Mouse (Mus musculus) stomach, postnatal 0 days (tissue): ENCODE measurements around the gene Dok7. TPM values are rescaled to one million over a fixed set of nuclear protein-coding genes. Genes with fewer than 3 reads are reported as not detected.

ENCODE experiments used
- ATAC-seq: fragments of 200-750 bp; cut with Nextera tagmentation; 2 replicates; pipeline ENCODE4 v1.8.0; 2017; ENCODE audit not compliant: low FRiP score, low TSS enrichment
- DNase-seq: peaks from one replicate; pipeline ENCODE4 v3.0.0-alpha.2; 2016; ENCODE audit warnings: low spot score
- H3K27ac ChIP-seq: fragments of 300-500 bp; sonication (generic); replicated peaks from 2 replicates; pipeline ENCODE4 v1.5.1; 2014; ENCODE audit warnings: mild to moderate bottlenecking, control low read depth
- H3K27me3 ChIP-seq: fragments of 300-500 bp; sonication (generic); 2 replicates; pipeline ENCODE4 v1.6.1; 2014; ENCODE audit warnings: low read length; ENCODE audit not compliant: control insufficient read depth, insufficient read depth
- H3K36me3 ChIP-seq: fragments of 300-500 bp; sonication (generic); 2 replicates; pipeline ENCODE4 v1.6.1; 2014; ENCODE audit warnings: low read length, mixed read lengths; ENCODE audit not compliant: control insufficient read depth, insufficient read depth
- H3K4me1 ChIP-seq: fragments of 300-500 bp; sonication (generic); replicated peaks from 2 replicates; pipeline ENCODE4 v1.6.1; 2014; ENCODE audit warnings: antibody characterized with exemption; ENCODE audit not compliant: control insufficient read depth, insufficient read depth
- H3K4me2 ChIP-seq: fragments of 300-500 bp; sonication (generic); replicated peaks from 2 replicates; pipeline ENCODE4 v1.6.1; 2014; ENCODE audit warnings: low read depth, mild to moderate bottlenecking, control low read depth, moderate library complexity
- H3K4me3 ChIP-seq: fragments of 300-500 bp; sonication (generic); 2 replicates; pipeline ENCODE4 v1.5.1; 2014; ENCODE audit warnings: low read depth, low read length, control low read depth
- H3K9ac ChIP-seq: fragments of 300-500 bp; sonication (generic); 2 replicates; pipeline ENCODE4 v1.6.1; 2014; ENCODE audit warnings: mild to moderate bottlenecking, low read length, control low read depth, mixed read lengths
- H3K9me3 ChIP-seq: fragments of 300-500 bp; sonication (generic); 2 replicates; pipeline ENCODE4 v1.6.1; 2016; ENCODE audit warnings: low read length; ENCODE audit not compliant: control insufficient read depth
- CTCF ChIP-seq: IDR thresholded peaks from 2 replicates; pipeline ENCODE4 v1.5.1; 2016; ENCODE audit warnings: antibody characterized with exemption, low read depth, mild to moderate bottlenecking, moderate library complexity
- EP300 ChIP-seq: optimal IDR thresholded peaks from 2 replicates; pipeline ENCODE3; 2016; ENCODE audit warnings: antibody characterized with exemption
- WGBS: fragments of 180-500 bp; shearing (Covaris S2); extraction: QIAGEN DNeasy Blood & Tissue Kit; methylation state at CpG from one replicate; pipeline ENCODE4 v1.1.7; 2014; 5-methylcytosine and 5-hydroxymethylcytosine counted together
- polyA plus RNA-seq: library from polyadenylated mRNA; unstranded; fragments of >200 nt; fragmentation: Nextera tagmentation; extraction: Ambion mirVana; gene quantifications from 2 replicates; pipeline ENCODE4 v1.2.1, GENCODE M21; 2015

Dok7 gene
- polyA plus RNA-seq, 1 experiment from 2014 or later: 0.72 TPM

GRCm38 (mm10) chr5:35073992-35074391 lies 17.4 kb downstream of the Dok7 start:
- Histone ChIP-seq H3K4me3 (no peak overlapping the region), H3K9ac (no peak overlapping the region), H3K27me3 (no peaks in the 10 kb centered on the region), H3K9me3 (no peaks in the 10 kb centered on the region), H3K36me3 (no peaks in the 10 kb centered on the region), H3K27ac (no peak overlapping the region), H3K4me1 (no peaks in the 10 kb centered on the region), H3K4me2 (no peak overlapping the region)
- ATAC-seq (no peak), DNase-seq (no peak)
- TF ChIP-seq CTCF: no peak
- no peak for TF ChIP-seq EP300
- 67% methylated on average over 9 of the region's 9 CpGs for WGBS

GRCm38 (mm10) chr5:35076369-35076768 lies 19.8 kb downstream of the Dok7 start:
- Histone ChIP-seq H3K36me3 (no peaks in the 10 kb centered on the region), H3K4me3 (no peak overlapping the region), H3K9ac (no peak overlapping the region), H3K4me1 (no peaks in the 10 kb centered on the region), H3K27me3 (no peaks in the 10 kb centered on the region), H3K9me3 (no peaks in the 10 kb centered on the region), H3K27ac (no peak overlapping the region), H3K4me2 (no peak overlapping the region)
- TF ChIP-seq EP300 (no peak), CTCF (no peak)
- ATAC-seq (no peak), DNase-seq (no peak)
- WGBS: 81% methylated on average over 1 of the region's 1 CpGs

GRCm38 (mm10) chr5:35079101-35079500 lies 22.5 kb downstream of the Dok7 start:
- 51% methylated on average over 17 of the region's 18 CpGs for WGBS
- ATAC-seq: no peak
- DNase-seq: no peak
- H3K27ac ChIP-seq: no peak overlapping the region
- H3K4me2 ChIP-seq: no peak overlapping the region
- H3K27me3 ChIP-seq: no peaks in the 10 kb centered on the region
- no peaks in the 10 kb centered on the region for H3K9me3 ChIP-seq
- TF ChIP-seq CTCF (no peak), EP300 (no peak)
- no peak overlapping the region for H3K9ac ChIP-seq
- H3K36me3 ChIP-seq: no peaks in the 10 kb centered on the region
- no peak overlapping the region for H3K4me3 ChIP-seq
- no peaks in the 10 kb centered on the region for H3K4me1 ChIP-seq

GRCm38 (mm10) chr5:35084913-35085312 lies 28.3 kb downstream of the Dok7 start:
- DNase-seq: no peak
- no peak overlapping the region for H3K4me3 ChIP-seq
- no peaks in the 10 kb centered on the region for H3K36me3 ChIP-seq
- H3K27me3 ChIP-seq: no peaks in the 10 kb centered on the region
- H3K27ac ChIP-seq: no peak overlapping the region
- H3K4me1 ChIP-seq: no peaks in the 10 kb centered on the region
- TF ChIP-seq EP300: no peak
- no peak for TF ChIP-seq CTCF
- 66% methylated on average over 3 of the region's 3 CpGs for WGBS
- no peak overlapping the region for H3K9ac ChIP-seq
- no peak for ATAC-seq
- no peaks in the 10 kb centered on the region for H3K9me3 ChIP-seq
- H3K4me2 ChIP-seq: no peak overlapping the region

- no peak overlapping the region for H3K9ac ChIP-seq
- no peaks in the 10 kb centered on the region for H3K27me3 ChIP-seq
- peak; percentile 84 for DNase-seq
- no peak overlapping the region for H3K4me3 ChIP-seq
- peak; percentile 49 for ATAC-seq
- no peak overlapping the region for H3K27ac ChIP-seq
- H3K4me2 ChIP-seq: no peak overlapping the region
- TF ChIP-seq CTCF (peak; percentile 87), EP300 (no peak)
- WGBS: 60% methylated on average over 9 of the region's 9 CpGs
- no peaks in the 10 kb centered on the region for H3K9me3 ChIP-seq
- no peaks in the 10 kb centered on the region for H3K4me1 ChIP-seq
- H3K36me3 ChIP-seq: peaks cover 15% of the 10 kb centered on the region
Observed at GRCm38 (mm10) chr5:35088785-35089613, 32.4 kb downstream of the Dok7 start.

GRCm38 (mm10) chr5:35089614-35089963 lies 33.0 kb downstream of the Dok7 start:
- ATAC-seq: no peak
- H3K4me2 ChIP-seq: no peak overlapping the region
- no peak overlapping the region for H3K27ac ChIP-seq
- no peaks in the 10 kb centered on the region for H3K9me3 ChIP-seq
- no peak overlapping the region for H3K9ac ChIP-seq
- WGBS: 66% methylated on average over 5 of the region's 5 CpGs
- H3K4me3 ChIP-seq: no peak overlapping the region
- no peaks in the 10 kb centered on the region for H3K4me1 ChIP-seq
- H3K27me3 ChIP-seq: no peaks in the 10 kb centered on the region
- TF ChIP-seq EP300: no peak
- TF ChIP-seq CTCF: no peak
- peaks cover 16% of the 10 kb centered on the region for H3K36me3 ChIP-seq
- no peak for DNase-seq
